Mouse (Mus musculus) lung, postnatal 10 days (tissue): ENCODE measurements around the gene H2-Eb1.
A peak's percentile ranks its signal among the peaks of the same experiment; 100 is the strongest.

Experiments used
- DNase-seq: peaks from one replicate; pipeline ENCODE4 v3.0.0; 2021

H2-Eb1 gene

GRCm38 (mm10) chr17:34325436-34325835 is 19.8 kb downstream of the H2-Eb1 start, which contains the start of gene H2-Eb2:
H2-Eb2 (plus strand) TSS chr17:34325665.
- DNase-seq, result peak; percentile 48

GRCm38 (mm10) chr17:34326373-34326772 is 20.7 kb downstream of the H2-Eb1 start:
- DNase-seq, result no peak

- no peak for DNase-seq
Observed at GRCm38 (mm10) chr17:34329807-34330206, 24.1 kb downstream of the H2-Eb1 start.

- DNase-seq, result no peak
Observed at GRCm38 (mm10) chr17:34331200-34331599, 25.5 kb downstream of the H2-Eb1 start.

- DNase-seq, result no peak
Observed at GRCm38 (mm10) chr17:34340619-34341402, 35.1 kb downstream of the H2-Eb1 start.

- DNase-seq, result no peak
Observed at GRCm38 (mm10) chr17:34344882-34345281, 39.2 kb downstream of the H2-Eb1 start.

- no peak for DNase-seq
Observed at GRCm38 (mm10) chr17:34345486-34345885, 39.8 kb downstream of the H2-Eb1 start.

GRCm38 (mm10) chr17:34346041-34346440 is 40.4 kb downstream of the H2-Eb1 start:
- no peak for DNase-seq

GRCm38 (mm10) chr17:34347606-34348308 is 42.1 kb downstream of the H2-Eb1 start:
- peak; percentile 73 for DNase-seq

GRCm38 (mm10) chr17:34349429-34349828 is 43.8 kb downstream of the H2-Eb1 start:
- peak; percentile 85 for DNase-seq

GRCm38 (mm10) chr17:34354539-34354938 is 48.9 kb downstream of the H2-Eb1 start, which contains the start of gene Btnl2:
Btnl2 (plus strand) TSS chr17:34354822.
- DNase-seq, result no peak

- DNase-seq, result no peak
Observed at GRCm38 (mm10) chr17:34354940-34355339, 49.3 kb downstream of the H2-Eb1 start.

- DNase-seq, result no peak
Observed at GRCm38 (mm10) chr17:34362954-34363546, 57.4 kb downstream of the H2-Eb1 start.

- DNase-seq, result no peak
Observed at GRCm38 (mm10) chr17:34363676-34364310, 58.1 kb downstream of the H2-Eb1 start.

GRCm38 (mm10) chr17:34365031-34365430 is 59.4 kb downstream of the H2-Eb1 start:
- DNase-seq, result no peak
